Mouse (Mus musculus): ENCODE data around the gene Olfr441.

GRCm38 (mm10) chr6:43078750-43079149 lies 27.4 kb upstream of the Olfr441 start:
- TF ChIP-seq CTCF (conservative IDR thresholded peaks at IDR 0.05; ENCODE audit: low read length), result peak; percentile 63
- no peak for TF ChIP-seq NANOG (IDR thresholded peaks at IDR 0.05; ENCODE audit: borderline replicate concordance, low read length)
- TF ChIP-seq POU5F1 (IDR thresholded peaks at IDR 0.05; ENCODE audit: borderline replicate concordance, low read length), result no peak

Data from E14TG2a.4 (cell line).